Mouse (Mus musculus) liver, adult (tissue): ENCODE results near the gene Tspan3.

Experiments used
- GATA4 ChIP-seq: IDR thresholded peaks from 2 replicates; pipeline ENCODE4 v1.6.1; 2014; ENCODE audit warnings: mild to moderate bottlenecking, low read length; ENCODE audit not compliant: insufficient replicate concordance

Tspan3 gene

GRCm38 (mm10) chr9:56133970-56134369 is 31.3 kb downstream of the Tspan3 start:
- no peak for TF ChIP-seq GATA4

- TF ChIP-seq GATA4, result no peak
Observed at GRCm38 (mm10) chr9:56131813-56132525, 33.3 kb downstream of the Tspan3 start.

- no peak for TF ChIP-seq GATA4
Observed at GRCm38 (mm10) chr9:56130536-56130935, 34.7 kb downstream of the Tspan3 start.

GRCm38 (mm10) chr9:56129951-56130350 is 35.3 kb downstream of the Tspan3 start:
- no peak for TF ChIP-seq GATA4

GRCm38 (mm10) chr9:56128331-56128730 is 36.9 kb downstream of the Tspan3 start:
- TF ChIP-seq GATA4, result no peak

- no peak for TF ChIP-seq GATA4
Observed at GRCm38 (mm10) chr9:56126453-56127173, 38.7 kb downstream of the Tspan3 start.

GRCm38 (mm10) chr9:56124561-56124960 is 40.7 kb downstream of the Tspan3 start:
- no peak for TF ChIP-seq GATA4

- TF ChIP-seq GATA4, result no peak
Observed at GRCm38 (mm10) chr9:56123613-56124012, 41.7 kb downstream of the Tspan3 start.

- TF ChIP-seq GATA4, result no peak
Observed at GRCm38 (mm10) chr9:56122973-56123372, 42.3 kb downstream of the Tspan3 start.

- no peak for TF ChIP-seq GATA4
Observed at GRCm38 (mm10) chr9:56121097-56121496, 44.2 kb downstream of the Tspan3 start.

GRCm38 (mm10) chr9:56119651-56120050 is 45.6 kb downstream of the Tspan3 start:
- TF ChIP-seq GATA4, result no peak

GRCm38 (mm10) chr9:56118582-56118981 is 46.7 kb downstream of the Tspan3 start:
- TF ChIP-seq GATA4, result no peak

GRCm38 (mm10) chr9:56118091-56118490 is 47.2 kb downstream of the Tspan3 start:
- no peak for TF ChIP-seq GATA4

GRCm38 (mm10) chr9:56108174-56108573 is 57.1 kb downstream of the Tspan3 start:
- TF ChIP-seq GATA4, result no peak

GRCm38 (mm10) chr9:56107527-56107926 is 57.8 kb downstream of the Tspan3 start:
- no peak for TF ChIP-seq GATA4

GRCm38 (mm10) chr9:56106274-56107072 is 58.8 kb downstream of the Tspan3 start:
- TF ChIP-seq GATA4, result no peak
